Mouse (Mus musculus) monocyte, adult 59 days (primary cell): ENCODE data around the gene Rpl36a-ps1. TPM values are rescaled to one million over a fixed set of nuclear protein-coding genes. Genes with fewer than 3 reads are reported as not detected.

Source experiments
- total RNA-seq, 2 experiments: library from RNA; stranded (reverse); gene quantifications; one replicate each; pipeline ENCODE4 v1.2.4; 2023

The Rpl36a-ps1 gene
- total RNA-seq, result not detected

GRCm38 (mm10) chr14:98994218-98994617 lies at the start of gene Rpl36a-ps1:
Gene Rpl36a-ps1, minus strand, starts transcription at chr14:98994318.

Other genes with a start within 250 kb of the Rpl36a-ps1 start
- 10 to 100 TPM; 16.9 to 17.9 TPM for gene Mzt1, start 51.8 kb upstream of the Rpl36a-ps1 start, total RNA-seq
- gene Bora, start 51.9 kb upstream of the Rpl36a-ps1 start, total RNA-seq, result 1 to 10 TPM; 5.4 to 7.3 TPM
- 10 to 100 TPM; 14.1 to 15.6 TPM for gene Pibf1, start 105.1 kb upstream of the Rpl36a-ps1 start, total RNA-seq
- gene Dis3, start 105.5 kb upstream of the Rpl36a-ps1 start, total RNA-seq, result 10 to 100 TPM in 1 of 2 experiments, 1 to 10 TPM in 1; 8.5 to 11.0 TPM